Mouse (Mus musculus) embryo, embryonic 9.5 days (tissue): ENCODE measurements around the gene Fbxo28.

ENCODE experiments used
- DNase-seq: peaks from one replicate; pipeline ENCODE4 v3.0.0-alpha.2; 2017; ENCODE audit errors: extremely low spot score

Fbxo28 gene

GRCm38 (mm10) chr1:182288601-182289000, 52.8 kb downstream of the Fbxo28 start:
- DNase-seq: no peak

- DNase-seq: no peak
Measured at GRCm38 (mm10) chr1:182287781-182288180, 53.6 kb downstream of the Fbxo28 start.

GRCm38 (mm10) chr1:182284795-182285194, 56.6 kb downstream of the Fbxo28 start:
- DNase-seq: no peak

GRCm38 (mm10) chr1:182283231-182283630, 58.2 kb downstream of the Fbxo28 start:
- DNase-seq: no peak

- peak; percentile 99 for DNase-seq
Measured at GRCm38 (mm10) chr1:182282091-182283075, 59.0 kb downstream of the Fbxo28 start, which contains the start of gene Degs1. Gene Degs1 (minus strand): TSS chr1:182282804.

GRCm38 (mm10) chr1:182281251-182281711, 60.1 kb downstream of the Fbxo28 start:
- DNase-seq: peak; percentile 46

- DNase-seq: no peak
Measured at GRCm38 (mm10) chr1:182280577-182280976, 60.9 kb downstream of the Fbxo28 start.

- no peak for DNase-seq
Measured at GRCm38 (mm10) chr1:182280046-182280445, 61.4 kb downstream of the Fbxo28 start.

- no peak for DNase-seq
Measured at GRCm38 (mm10) chr1:182279436-182279835, 62.0 kb downstream of the Fbxo28 start.

- no peak for DNase-seq
Measured at GRCm38 (mm10) chr1:182275109-182275508, 66.3 kb downstream of the Fbxo28 start.

- DNase-seq: no peak
Measured at GRCm38 (mm10) chr1:182271632-182272031, 69.8 kb downstream of the Fbxo28 start.

- DNase-seq: no peak
Measured at GRCm38 (mm10) chr1:182271130-182271529, 70.3 kb downstream of the Fbxo28 start.

- DNase-seq: peak; percentile 7
Measured at GRCm38 (mm10) chr1:182268317-182268716, 73.1 kb downstream of the Fbxo28 start.

- DNase-seq: no peak
Measured at GRCm38 (mm10) chr1:182266028-182266525, 75.4 kb downstream of the Fbxo28 start.
